ENCODE assay signal across 38 mouse cellular contexts in the genomic region with DNA sequence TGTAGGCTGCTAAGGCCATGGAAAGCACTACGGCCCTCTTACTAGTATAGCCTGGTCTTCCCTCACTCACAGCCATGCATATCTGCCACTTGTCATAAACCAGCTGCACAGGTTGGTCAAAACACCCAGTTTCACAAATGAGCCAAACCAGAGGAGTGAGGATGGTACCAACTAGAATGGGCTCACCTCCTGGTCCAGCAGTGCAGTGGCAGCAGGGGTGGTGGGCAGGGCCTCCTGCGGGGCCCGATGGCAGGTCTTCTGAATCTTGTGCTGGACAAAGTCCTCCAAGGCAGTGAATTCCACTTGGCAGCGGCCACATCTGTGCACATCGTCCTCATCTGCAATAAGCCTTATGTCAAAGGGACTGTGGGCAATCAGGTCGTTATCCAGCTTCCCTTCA. TPM values are rescaled to one million over a fixed set of nuclear protein-coding genes. Genes with fewer than 3 reads are reported as not detected.
"Had no signal": no experiment of that assay in that cellular context is flagged by ENCODE, and none has a peak within 500 bp of the region (broad histone marks: within the 10 kb centered on the region; RNA-seq: fewer than 3 reads in every experiment).

No protein-coding gene starts in this region.

- H3K4me2 ChIP-seq: limb, embryonic 12.5 days; limb, embryonic 13.5 days; limb, embryonic 15.5 days; liver, embryonic 11.5 days; liver, embryonic 12.5 days; liver, embryonic 13.5 days; liver, embryonic 15.5 days; lung, embryonic 14.5 days; lung, embryonic 15.5 days; midbrain, embryonic 11.5 days; midbrain, embryonic 12.5 days; midbrain, embryonic 13.5 days; midbrain, embryonic 15.5 days; neural tube, embryonic 12.5 days; neural tube, embryonic 13.5 days had no signal

- H3K9ac ChIP-seq: limb, embryonic 12.5 days; limb, embryonic 13.5 days; limb, embryonic 15.5 days; liver, embryonic 12.5 days; liver, embryonic 13.5 days; liver, embryonic 14.5 days; liver, embryonic 15.5 days; liver, postnatal 0 days; lung, embryonic 14.5 days; lung, embryonic 15.5 days; midbrain, embryonic 12.5 days; midbrain, embryonic 13.5 days; midbrain, embryonic 15.5 days; neural tube, embryonic 12.5 days; neural tube, embryonic 13.5 days had no signal

- DNase-seq: left cerebral cortex, postnatal 4 days; liver; liver, embryonic 13.5 days; liver, postnatal 0 days; lung, adult 18-20 months; lung, adult 2 months; lung, embryonic 14.5 days; lung, postnatal 10 days; lung, postnatal 14 days; lung, postnatal 36 days; lung, postnatal 4 days; midbrain, embryonic 14.5 days had no signal

- H3K27me3 ChIP-seq: limb, embryonic 12.5 days; limb, embryonic 13.5 days; limb, embryonic 15.5 days; liver, embryonic 12.5 days; liver, embryonic 13.5 days; liver, embryonic 15.5 days; lung, embryonic 15.5 days; megakaryocyte, embryonic 14.5 days; midbrain, embryonic 12.5 days; midbrain, embryonic 13.5 days; midbrain, embryonic 15.5 days; neural tube, embryonic 12.5 days; neural tube, embryonic 13.5 days had no signal

- H3K4me3 ChIP-seq: limb, embryonic 10.5 days; limb, embryonic 12.5 days; limb, embryonic 13.5 days; limb, embryonic 15.5 days; liver, embryonic 12.5 days; liver, embryonic 13.5 days; liver, embryonic 15.5 days; lung, embryonic 15.5 days; megakaryocyte, embryonic 14.5 days; midbrain, embryonic 10.5 days; midbrain, embryonic 12.5 days; midbrain, embryonic 13.5 days; midbrain, embryonic 15.5 days; myocyte; neural tube, embryonic 12.5 days; neural tube, embryonic 13.5 days had no signal

- H3K27ac ChIP-seq: limb, embryonic 10.5 days; limb, embryonic 12.5 days; limb, embryonic 13.5 days; limb, embryonic 15.5 days; liver, embryonic 12.5 days; liver, embryonic 13.5 days; liver, embryonic 14.5 days; liver, embryonic 15.5 days; lung, embryonic 15.5 days; macrophage; midbrain, embryonic 10.5 days; midbrain, embryonic 12.5 days; midbrain, embryonic 13.5 days; midbrain, embryonic 15.5 days; neural tube, embryonic 12.5 days; neural tube, embryonic 13.5 days had no signal

- H3K9me3 ChIP-seq: limb, embryonic 10.5 days; limb, embryonic 12.5 days; limb, embryonic 13.5 days; limb, embryonic 15.5 days; liver, embryonic 12.5 days; liver, embryonic 13.5 days; liver, embryonic 15.5 days; lung, embryonic 15.5 days; megakaryocyte, embryonic 14.5 days; midbrain, embryonic 10.5 days; midbrain, embryonic 12.5 days; midbrain, embryonic 13.5 days; midbrain, embryonic 15.5 days; neural tube, embryonic 12.5 days; neural tube, embryonic 13.5 days had no signal

- ATAC-seq: liver, embryonic 12.5 days; liver, postnatal 0 days; lung, postnatal 0 days; midbrain, embryonic 13.5 days; midbrain, embryonic 15.5 days; midbrain, embryonic 16.5 days had no signal

RNA-seq across cellular contexts. Expression of gene Bricd5, which starts 22.5 kb away (rescaled TPM):
- total RNA-seq: liver, adult 2 months; megakaryocyte-erythroid progenitor cell, adult 5-6 weeks; midbrain, postnatal 0 days had no signal
- polyA plus RNA-seq: limb, embryonic 10.5 days; limb, embryonic 12.5 days; limb, embryonic 13.5 days; limb, embryonic 15.5 days; liver, embryonic 12.5 days; liver, embryonic 15.5 days; liver, embryonic 16.5 days; liver, postnatal 0 days; lung, embryonic 15.5 days; lung, embryonic 16.5 days; lung, postnatal 0 days; macrophage; midbrain, embryonic 11.5 days; midbrain, embryonic 12.5 days; midbrain, embryonic 13.5 days; midbrain, embryonic 14.5 days; neural tube, embryonic 13.5 days had no signal
